Mouse (Mus musculus): ENCODE measurements at regions not wholly inside any gene's neighbourhood (a gene's known extent, or its start where the extent isn't known, plus 50 kb on each side); places are given as distances from the start of the nearest gene placed in this dataset.

DNA sequence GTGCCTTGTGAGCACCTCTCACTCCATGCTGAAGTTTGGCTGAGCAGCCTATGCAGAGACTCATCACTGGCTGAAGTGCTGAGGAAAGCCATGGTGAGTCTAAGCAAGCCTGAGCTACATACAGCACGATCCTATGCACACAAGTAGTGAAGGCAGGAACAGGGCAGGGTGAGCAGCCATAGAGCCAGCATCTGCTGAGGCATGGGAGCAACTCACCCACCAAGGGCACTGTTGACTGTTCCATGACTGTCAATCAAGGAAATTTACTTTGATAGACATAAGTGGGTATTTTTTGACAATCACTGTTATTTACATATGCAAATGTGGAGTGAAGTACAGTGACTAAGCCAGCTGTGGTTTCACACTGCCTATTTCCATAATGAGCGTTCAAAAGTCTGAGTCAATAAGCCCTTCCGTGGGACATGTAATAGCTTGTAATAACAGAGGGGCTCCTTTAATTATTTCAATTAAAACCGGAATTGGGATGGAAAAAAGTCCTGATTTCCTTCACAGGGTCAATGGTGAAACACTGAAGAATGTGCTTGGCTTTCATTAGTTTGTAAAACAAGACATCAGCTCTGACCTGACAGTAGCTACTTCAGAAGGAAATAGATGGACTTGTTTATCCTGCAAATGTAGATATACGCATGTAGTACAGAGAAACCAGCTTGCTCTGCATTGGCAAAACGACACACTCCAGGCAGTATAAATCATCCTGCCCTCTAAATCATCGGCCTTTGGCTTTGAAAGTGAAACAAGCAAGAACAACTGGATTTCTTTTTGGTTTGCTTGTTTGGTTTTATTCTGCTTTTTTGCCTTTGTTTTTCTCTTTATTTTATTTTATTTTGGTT, 62.1 kb downstream of the Tuba3b start:
- intact Hi-C loops (cut with DNase I) = no loop called here

DNA sequence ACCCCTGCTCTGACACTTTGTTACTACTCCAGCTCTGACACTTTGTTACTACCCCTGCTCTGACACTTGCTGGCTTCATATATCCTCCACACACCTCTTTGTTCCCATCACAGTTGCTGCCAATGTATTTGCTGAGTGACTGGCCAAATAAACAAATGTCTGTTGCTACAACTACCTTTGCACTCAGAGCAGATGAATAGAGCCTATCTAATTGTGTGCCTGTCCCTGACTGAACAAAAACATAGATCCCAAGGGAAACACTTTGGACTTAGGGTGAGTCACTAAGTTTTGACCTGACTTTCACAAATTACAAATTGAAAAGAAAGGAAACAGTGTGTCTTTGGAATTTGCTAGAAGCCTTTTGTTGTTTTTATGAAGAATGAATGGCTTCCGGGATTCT, 64.0 kb downstream of the Tuba3b start:
- intact Hi-C loops (cut with DNase I) = no loop called here

DNA sequence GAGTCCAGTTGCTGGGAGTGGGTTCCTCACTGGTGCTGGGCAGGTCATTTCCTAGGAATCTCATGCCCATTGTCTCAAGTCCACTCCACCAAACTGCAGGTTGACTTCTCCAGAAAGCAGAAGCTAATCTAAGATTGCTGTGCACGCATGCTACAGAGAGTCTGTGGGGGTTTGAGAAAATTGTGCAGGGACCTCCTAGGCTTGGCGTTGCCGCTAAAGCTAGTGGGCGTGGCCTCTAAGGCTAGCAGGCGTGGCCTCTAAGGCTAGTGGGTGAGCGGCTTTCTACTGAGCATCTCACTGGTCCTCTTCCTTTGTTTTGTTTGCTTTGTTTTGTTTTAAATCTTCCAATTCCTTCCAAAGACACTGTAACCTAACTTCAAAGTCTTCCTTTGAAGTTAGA, 59.5 kb upstream of the Rassf8 start:
- intact Hi-C loops (cut with DNase I) = loop anchor here (10.0 kb wide), 1 partner anchor 242 kb away; no protein-coding TSS in a partner anchor

DNA sequence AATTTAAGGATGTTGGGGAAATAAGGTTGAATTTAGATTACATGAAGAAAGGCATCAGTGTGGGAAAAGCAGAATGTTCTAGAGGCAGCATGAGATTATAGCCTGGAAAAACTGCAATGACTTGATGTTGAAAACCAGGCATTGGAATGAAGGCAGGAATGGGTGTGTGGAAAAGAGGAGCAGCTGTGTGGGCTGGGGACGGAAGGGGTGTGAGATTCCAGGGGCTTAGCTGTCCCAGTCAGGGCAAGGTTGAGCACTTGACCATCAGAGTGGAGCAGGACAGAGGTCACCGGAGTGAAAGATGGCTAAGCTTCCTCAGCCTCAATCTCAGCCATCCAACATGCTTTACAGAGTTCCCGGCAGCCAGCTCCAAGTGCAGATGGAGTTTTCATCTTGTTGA, 54.9 kb upstream of the Rassf8 start:
- intact Hi-C loops (cut with DNase I) = no loop called here

DNA sequence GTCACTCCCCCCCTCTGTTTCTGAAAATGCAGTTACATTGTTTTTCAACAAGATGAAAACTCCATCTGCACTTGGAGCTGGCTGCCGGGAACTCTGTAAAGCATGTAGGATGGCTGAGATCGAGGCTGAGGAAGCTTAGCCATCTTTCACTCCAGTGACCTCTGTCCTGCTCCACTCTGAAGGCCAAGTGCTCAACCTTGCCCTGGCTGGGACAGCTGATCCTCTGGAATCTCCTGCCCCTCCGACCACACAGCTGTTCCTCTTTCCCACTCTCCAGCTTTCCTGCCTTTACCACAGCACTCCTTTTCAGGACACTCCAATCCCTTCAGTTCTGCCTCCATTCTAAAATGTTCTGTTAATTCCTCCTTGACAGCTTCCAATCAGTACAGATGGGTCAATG, 51.7 kb upstream of the Rassf8 start:
- intact Hi-C loops (cut with DNase I) = loop anchor here (5.0 kb wide), 1 partner anchor 42 kb away; no protein-coding TSS in a partner anchor
